Mouse (Mus musculus) brain, embryonic 14.5 days (tissue): ENCODE results near the gene Gstm4.
"Not testable (repeated sequence)": the region's sequence is repeated elsewhere in the genome, so short reads cannot be mapped to it uniquely, and the experiment has no call there.

Experiments used
- CTCF ChIP-seq: fragments of 200-500 bp; IDR thresholded peaks from 2 replicates; pipeline ENCODE4 v1.5.1; 2012; ENCODE audit warnings: inconsistent platforms, mild to moderate bottlenecking, moderate library complexity, borderline replicate concordance; ENCODE audit not compliant: insufficient read depth, insufficient read length; ENCODE audit errors: extremely low read depth
- POLR2A ChIP-seq: fragments of 200-500 bp; IDR thresholded peaks from 2 replicates; pipeline ENCODE4 v1.6.1; 2012; ENCODE audit warnings: mild to moderate bottlenecking, inconsistent platforms, borderline replicate concordance; ENCODE audit not compliant: poor library complexity, insufficient read depth, insufficient read length, severe bottlenecking; ENCODE audit errors: extremely low read depth

DNA sequence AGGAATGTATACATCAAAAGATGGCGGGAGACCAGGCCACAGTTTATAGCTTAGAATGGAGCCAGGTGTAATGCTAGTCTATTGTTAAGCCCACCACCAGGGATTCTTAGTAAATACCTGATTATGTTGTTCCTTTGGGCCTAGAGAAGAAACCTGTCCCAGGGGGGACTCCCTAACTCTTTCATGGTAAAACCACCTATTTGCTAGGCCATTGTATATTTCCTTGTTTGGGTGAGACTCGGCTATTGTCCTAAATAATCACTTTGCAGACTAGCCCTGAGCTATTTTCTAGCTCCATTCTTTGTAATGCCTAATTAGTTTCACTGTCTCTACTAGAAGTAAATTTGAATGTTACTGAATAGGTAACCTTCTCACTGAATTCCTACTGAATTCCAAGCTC, 48.7 kb downstream of the Gstm4 start:
- TF ChIP-seq POLR2A, CTCF: not testable (repeated sequence)
